Comparison of ENCODE assay signal across 9 mouse cellular contexts in genomic region chr4:43724764-43725163, GRCm38 (mm10). TPM values are rescaled to one million over a fixed set of nuclear protein-coding genes. Genes with fewer than 3 reads are reported as not detected.
DNase-seq lines count a peak whose midpoint lies in the region; ATAC-seq and TF ChIP-seq lines count a peak whose summit lies in the region.
"Had no signal": no experiment of that assay in that cellular context is flagged by ENCODE, and none has a peak within 500 bp of the region (broad histone marks: within the 10 kb centered on the region; RNA-seq: fewer than 3 reads in every experiment).

No protein-coding gene starts in this region.

- TF ChIP-seq POLR2A in CH12.LX (IDR thresholded peaks at IDR 0.05; ENCODE audit: low read depth, low read length) = no peak

- DNase-seq in 416B (ENCODE audit: low read depth) = peak; percentile 58
- DNase-seq in CH12.LX (ENCODE audit: extremely low read depth) = peak; percentile 19
- DNase-seq in embryonic facial prominence, embryonic 11.5 days (ENCODE audit: low spot score) = peak; percentile 69
- peak; percentile 29 for DNase-seq in naive thymus-derived CD4-positive, alpha-beta T cell, adult 2 months (ENCODE audit: low read depth)

- no peaks in the 10 kb centered on the region for H3K27me3 ChIP-seq in intestine, postnatal 0 days (replicated peaks; ENCODE audit: control insufficient read depth, insufficient read depth, low read length)
- no peaks in the 10 kb centered on the region for H3K27me3 ChIP-seq in intestine, embryonic 15.5 days (replicated peaks)
- peaks cover 77% of the 10 kb centered on the region for H3K27me3 ChIP-seq in CH12.LX (replicated peaks)
- no peaks in the 10 kb centered on the region for H3K27me3 ChIP-seq in embryonic facial prominence, embryonic 11.5 days (ENCODE audit: control insufficient read depth, insufficient read depth, low read length)
- H3K27me3 ChIP-seq in forebrain, embryonic 16.5 days (replicated peaks; ENCODE audit: control insufficient read depth, insufficient read depth, low read length) = no peaks in the 10 kb centered on the region
- H3K27me3 ChIP-seq: limb, embryonic 15.5 days had no signal

- TF ChIP-seq EP300 in CH12.LX (IDR thresholded peaks at IDR 0.05; ENCODE audit: low read length) = no peak

- H3K4me3 ChIP-seq in intestine, postnatal 0 days (ENCODE audit: low read depth, low read length) = no peak overlapping the region
- H3K4me3 ChIP-seq in intestine, embryonic 15.5 days (replicated peaks) = no peak overlapping the region
- no peak overlapping the region for H3K4me3 ChIP-seq in CH12.LX (replicated peaks in 1 of 3; ENCODE audit: low read depth in 2 of 3, low read length in 2 of 3, poor library complexity in 1 of 3)
- no peak overlapping the region for H3K4me3 ChIP-seq in embryonic facial prominence, embryonic 11.5 days (ENCODE audit: low read depth, low read length)
- H3K4me3 ChIP-seq in forebrain, embryonic 16.5 days (replicated peaks; ENCODE audit: low read length) = no peak overlapping the region
- H3K4me3 ChIP-seq: limb, embryonic 15.5 days had no signal

- H3K36me3 ChIP-seq in intestine, postnatal 0 days (ENCODE audit: control insufficient read depth, insufficient read depth) = no peaks in the 10 kb centered on the region
- no peaks in the 10 kb centered on the region for H3K36me3 ChIP-seq in intestine, embryonic 15.5 days
- H3K36me3 ChIP-seq in CH12.LX (replicated peaks in 1 of 2; ENCODE audit: control insufficient read depth in 1 of 2, insufficient read depth in 1 of 2, low read length in 1 of 2) = no peaks in the 10 kb centered on the region
- no peaks in the 10 kb centered on the region for H3K36me3 ChIP-seq in embryonic facial prominence, embryonic 11.5 days (replicated peaks; ENCODE audit: control insufficient read depth, insufficient read depth, low read depth, low read length)
- no peaks in the 10 kb centered on the region for H3K36me3 ChIP-seq in forebrain, embryonic 16.5 days (ENCODE audit: control insufficient read depth, insufficient read depth)
- H3K36me3 ChIP-seq: limb, embryonic 15.5 days had no signal

- dilution Hi-C loops in CH12.LX (cut with MboI; ENCODE audit: extremely low pct_ligation_motif_present, extremely low pct_unique_long_range_greater_than_20kb, low sequenced_read_pairs) = no loop called here

- no peak overlapping the region for H3K4me2 ChIP-seq in intestine, postnatal 0 days (replicated peaks; ENCODE audit: low read depth)
- H3K4me2 ChIP-seq in intestine, embryonic 15.5 days (replicated peaks) = no peak overlapping the region
- H3K4me2 ChIP-seq in CH12.LX (ENCODE audit: insufficient read depth, low read depth, poor library complexity, severe bottlenecking) = no peak overlapping the region
- no peak overlapping the region for H3K4me2 ChIP-seq in embryonic facial prominence, embryonic 11.5 days (ENCODE audit: low read depth, low read length)
- no peak overlapping the region for H3K4me2 ChIP-seq in forebrain, embryonic 16.5 days (ENCODE audit: low read length)
- H3K4me2 ChIP-seq: limb, embryonic 15.5 days had no signal

- no peak for ATAC-seq in intestine, postnatal 0 days
- no peak for ATAC-seq in intestine, embryonic 15.5 days
- no peak for ATAC-seq in embryonic facial prominence, embryonic 11.5 days (replicated peaks; ENCODE audit: insufficient number of reproducible peaks, low FRiP score, low TSS enrichment, low read depth)
- ATAC-seq in forebrain, embryonic 16.5 days = no peak

- H3K79me2 ChIP-seq in CH12.LX (replicated peaks; ENCODE audit: control insufficient read depth, extremely low read depth, insufficient read depth, poor library complexity, severe bottlenecking) = no peaks in the 10 kb centered on the region

- H3K27ac ChIP-seq in intestine, postnatal 0 days (ENCODE audit: low read depth, low read length) = no peak overlapping the region
- no peak overlapping the region for H3K27ac ChIP-seq in intestine, embryonic 15.5 days
- no peak overlapping the region for H3K27ac ChIP-seq in CH12.LX (ENCODE audit: insufficient read depth, low read depth)
- H3K27ac ChIP-seq in embryonic facial prominence, embryonic 11.5 days (replicated peaks; ENCODE audit: low read depth, low read length) = no peak overlapping the region
- H3K27ac ChIP-seq in forebrain, embryonic 16.5 days (ENCODE audit: low read length) = no peak overlapping the region
- H3K27ac ChIP-seq: limb, embryonic 15.5 days had no signal

- TF ChIP-seq CTCF in intestine, postnatal 0 days (IDR thresholded peaks at IDR 0.05; ENCODE audit: low read depth) = peak; percentile 88
- TF ChIP-seq CTCF in CH12.LX (conservative IDR thresholded peaks at IDR 0.05 in 1 of 2, IDR thresholded peaks at IDR 0.05 in 1 of 2; ENCODE audit: low read depth in 2 of 2, low read length in 2 of 2) = peak; percentile 52 to 81

- in situ Hi-C loops in CH12.LX (cut with MboI; ENCODE audit: low pct_ligation_motif_present, low pct_unique_long_range_greater_than_20kb, low sequenced_read_pairs) = loop anchor here (25.0 kb wide), 1 partner anchor 263 kb away; the partner anchor contains the start of gene Ccin

- H3K4me1 ChIP-seq in intestine, postnatal 0 days (replicated peaks; ENCODE audit: control insufficient read depth, insufficient read depth, low read length) = peaks cover 9% of the 10 kb centered on the region; the same call in 1 of the 2 replicates
- H3K4me1 ChIP-seq in intestine, embryonic 15.5 days (replicated peaks) = peaks cover 31% of the 10 kb centered on the region
- H3K4me1 ChIP-seq in CH12.LX (ENCODE audit: control insufficient read depth in 1 of 2, insufficient read depth in 2 of 2) = peaks cover 0 to 3% of the 10 kb centered on the region in 2 experiments; a peak in 1 of 4 replicates
- no peaks in the 10 kb centered on the region for H3K4me1 ChIP-seq in embryonic facial prominence, embryonic 11.5 days (ENCODE audit: control insufficient read depth, insufficient read depth, low read length)
- peaks cover 10% of the 10 kb centered on the region for H3K4me1 ChIP-seq in forebrain, embryonic 16.5 days (replicated peaks; ENCODE audit: control insufficient read depth, insufficient read depth, low read length)

- no peaks in the 10 kb centered on the region for H3K9me3 ChIP-seq in intestine, postnatal 0 days (ENCODE audit: control insufficient read depth)
- H3K9me3 ChIP-seq in intestine, embryonic 15.5 days = no peaks in the 10 kb centered on the region
- no peaks in the 10 kb centered on the region for H3K9me3 ChIP-seq in CH12.LX (replicated peaks; ENCODE audit: low read length)
- no peaks in the 10 kb centered on the region for H3K9me3 ChIP-seq in embryonic facial prominence, embryonic 11.5 days (replicated peaks; ENCODE audit: control insufficient read depth, low read length)
- H3K9me3 ChIP-seq in forebrain, embryonic 16.5 days (ENCODE audit: control insufficient read depth, low read length) = no peaks in the 10 kb centered on the region
- H3K9me3 ChIP-seq: limb, embryonic 15.5 days had no signal

- no peak overlapping the region for H3K9ac ChIP-seq in intestine, postnatal 0 days (ENCODE audit: low read depth, low read length)
- no peak overlapping the region for H3K9ac ChIP-seq in intestine, embryonic 15.5 days
- no peak overlapping the region for H3K9ac ChIP-seq in CH12.LX (ENCODE audit: insufficient read depth, low read depth)
- H3K9ac ChIP-seq in embryonic facial prominence, embryonic 11.5 days (replicated peaks; ENCODE audit: low read length) = no peak overlapping the region
- H3K9ac ChIP-seq in forebrain, embryonic 16.5 days (replicated peaks; ENCODE audit: low read depth, low read length) = no peak overlapping the region
- H3K9ac ChIP-seq: limb, embryonic 15.5 days had no signal

- TF ChIP-seq RAD21 in CH12.LX (IDR thresholded peaks at IDR 0.05; ENCODE audit: low read depth, low read length) = peak; percentile 69

- WGBS in intestine, postnatal 0 days = 23% methylated on average over 1 of the region's 1 CpGs
- 28% methylated on average over 1 of the region's 1 CpGs for WGBS in intestine, embryonic 15.5 days
- WGBS in embryonic facial prominence, embryonic 11.5 days = 23% methylated on average over 1 of the region's 1 CpGs
- WGBS in forebrain, embryonic 16.5 days = 52% methylated on average over 1 of the region's 1 CpGs

RNA-seq across cellular contexts. Expression of gene Hrct1, which starts 2.2 kb away (rescaled TPM):
- 1.6 and 2.1 TPM in 2 replicates for polyA plus RNA-seq in intestine, postnatal 0 days (2015; fragmentation: Nextera tagmentation; extraction: Ambion mirVana)
- polyA plus RNA-seq in intestine, embryonic 15.5 days (2015; fragmentation: Nextera tagmentation; extraction: Ambion mirVana) = 0.98 and 1.4 TPM in 2 replicates
- total RNA-seq in CH12.LX (2012; rRNA removed) (not detected in 2 replicates), CH12.LX (2014; rRNA removed) (not detected in 2 replicates)
- not detected in 2 replicates for polyA plus RNA-seq in CH12.LX (2012; ENCODE audit: insufficient read length, low read depth)
- 0.18 and 0.20 TPM in 2 replicates for polyA plus RNA-seq in embryonic facial prominence, embryonic 11.5 days (2014; fragmentation: Nextera tagmentation; extraction: Ambion mirVana)
- 0.34 and 0.47 TPM in 2 replicates for polyA plus RNA-seq in forebrain, embryonic 16.5 days (2015; fragmentation: Nextera tagmentation; extraction: Ambion mirVana)

RNA-seq across cellular contexts. Expression of gene Spaar, which starts 5.1 kb away (rescaled TPM):
- 0.47 and 0.51 TPM in 2 replicates for polyA plus RNA-seq in intestine, postnatal 0 days (2015; fragmentation: Nextera tagmentation; extraction: Ambion mirVana)
- 0.16 and 0.21 TPM in 2 replicates for polyA plus RNA-seq in intestine, embryonic 15.5 days (2015; fragmentation: Nextera tagmentation; extraction: Ambion mirVana)
- total RNA-seq in CH12.LX (2012; rRNA removed) (not detected in 2 replicates), CH12.LX (2014; rRNA removed) (not detected in 2 replicates)
- not detected in 2 replicates for polyA plus RNA-seq in CH12.LX (2012; ENCODE audit: insufficient read length, low read depth)
- polyA plus RNA-seq in embryonic facial prominence, embryonic 11.5 days (2014; fragmentation: Nextera tagmentation; extraction: Ambion mirVana) = 0.04 and 0.08 TPM in 2 replicates
- 0.10 and 0.16 TPM in 2 replicates for polyA plus RNA-seq in forebrain, embryonic 16.5 days (2015; fragmentation: Nextera tagmentation; extraction: Ambion mirVana)

RNA-seq across cellular contexts. Expression of gene Olfr71, which starts 14.7 kb away (rescaled TPM):
- not detected in 2 replicates for polyA plus RNA-seq in intestine, postnatal 0 days (2015; fragmentation: Nextera tagmentation; extraction: Ambion mirVana)
- not detected in 2 replicates for polyA plus RNA-seq in intestine, embryonic 15.5 days (2015; fragmentation: Nextera tagmentation; extraction: Ambion mirVana)
- total RNA-seq in CH12.LX (2012; rRNA removed) (not detected in 2 replicates), CH12.LX (2014; rRNA removed) (not detected in 2 replicates)
- not detected in 2 replicates for polyA plus RNA-seq in CH12.LX (2012; ENCODE audit: insufficient read length, low read depth)
- polyA plus RNA-seq in embryonic facial prominence, embryonic 11.5 days (2014; fragmentation: Nextera tagmentation; extraction: Ambion mirVana) = not detected in 2 replicates
- 0.09 TPM in 1 of 2 replicates, not detected in the other for polyA plus RNA-seq in forebrain, embryonic 16.5 days (2015; fragmentation: Nextera tagmentation; extraction: Ambion mirVana)
- polyA plus RNA-seq: limb, embryonic 15.5 days; small intestine, adult 2 months had no signal

RNA-seq across cellular contexts. Expression of gene Olfr70, which starts 24.2 kb away (rescaled TPM):
- polyA plus RNA-seq in intestine, postnatal 0 days (2015; fragmentation: Nextera tagmentation; extraction: Ambion mirVana) = not detected in 2 replicates
- not detected in 2 replicates for polyA plus RNA-seq in intestine, embryonic 15.5 days (2015; fragmentation: Nextera tagmentation; extraction: Ambion mirVana)
- not detected in 2 replicates for total RNA-seq in CH12.LX (2012; rRNA removed)
- total RNA-seq in CH12.LX (2014; rRNA removed) = not detected in 2 replicates
- polyA plus RNA-seq in CH12.LX (2012; ENCODE audit: insufficient read length, low read depth) = not detected in 2 replicates
- not detected in 2 replicates for polyA plus RNA-seq in embryonic facial prominence, embryonic 11.5 days (2014; fragmentation: Nextera tagmentation; extraction: Ambion mirVana)
- polyA plus RNA-seq in forebrain, embryonic 16.5 days (2015; fragmentation: Nextera tagmentation; extraction: Ambion mirVana) = not detected in 2 replicates
- polyA plus RNA-seq: limb, embryonic 15.5 days; small intestine, adult 2 months had no signal

RNA-seq across cellular contexts. Expression of gene Olfr159, which starts 46.0 kb away (rescaled TPM):
- polyA plus RNA-seq in intestine, postnatal 0 days (2015; fragmentation: Nextera tagmentation; extraction: Ambion mirVana) = not detected in 2 replicates
- not detected in 2 replicates for polyA plus RNA-seq in intestine, embryonic 15.5 days (2015; fragmentation: Nextera tagmentation; extraction: Ambion mirVana)
- total RNA-seq in CH12.LX (2012; rRNA removed) (not detected in 2 replicates), CH12.LX (2014; rRNA removed) (not detected in 2 replicates)
- polyA plus RNA-seq in CH12.LX (2012; ENCODE audit: insufficient read length, low read depth) = not detected in 2 replicates
- polyA plus RNA-seq in embryonic facial prominence, embryonic 11.5 days (2014; fragmentation: Nextera tagmentation; extraction: Ambion mirVana) = not detected in 2 replicates
- polyA plus RNA-seq in forebrain, embryonic 16.5 days (2015; fragmentation: Nextera tagmentation; extraction: Ambion mirVana) = not detected in 2 replicates
- polyA plus RNA-seq: limb, embryonic 15.5 days; small intestine, adult 2 months had no signal

Comparison
In these comparisons a context has a peak if more than half of its experiments do, and no peak if none do; other contexts are left out.
1. DNase-seq: peak in every context shown above with its lines; median percentile 69 in embryonic facial prominence, embryonic 11.5 days; 58 in 416B; 29 in naive thymus-derived CD4-positive, alpha-beta T cell, adult 2 months; 19 in CH12.LX.